Mouse (Mus musculus) hindbrain, embryonic 14.5 days (tissue): ENCODE data around the gene Gm960. TPM values are rescaled to one million over a fixed set of nuclear protein-coding genes. Genes with fewer than 3 reads are reported as not detected.
A peak's percentile ranks its signal among the peaks of the same experiment; 100 is the strongest.

ENCODE experiments used
- ATAC-seq: fragments of 200-750 bp; cut with Nextera tagmentation; 2 replicates; pipeline ENCODE4 v1.8.0; 2017; ENCODE audit warnings: moderate number of reproducible peaks, mild to moderate bottlenecking, moderate TSS enrichment, moderate library complexity; ENCODE audit not compliant: low FRiP score
- DNase-seq: peaks from one replicate; pipeline ENCODE4 v3.0.0-alpha.2; 2015; ENCODE audit warnings: low spot score
- H3K27ac ChIP-seq: fragments of 300-500 bp; sonication (generic); 2 replicates; pipeline ENCODE4 v1.5.1; 2014; ENCODE audit warnings: mild to moderate bottlenecking, moderate library complexity
- H3K27me3 ChIP-seq: fragments of 300-500 bp; sonication (generic); 2 replicates; pipeline ENCODE4 v1.6.1; 2014; ENCODE audit warnings: mild to moderate bottlenecking, low read length, mixed read lengths; ENCODE audit not compliant: control insufficient read depth, insufficient read depth
- H3K36me3 ChIP-seq: fragments of 300-500 bp; sonication (generic); replicated peaks from 2 replicates; pipeline ENCODE4 v1.6.1; 2014; ENCODE audit not compliant: control insufficient read depth, insufficient read depth
- H3K4me1 ChIP-seq: fragments of 300-500 bp; sonication (generic); replicated peaks from 2 replicates; pipeline ENCODE4 v1.6.1; 2014; ENCODE audit warnings: antibody characterized with exemption, low read length, mixed read lengths; ENCODE audit not compliant: control insufficient read depth, insufficient read depth
- H3K4me2 ChIP-seq: fragments of 300-500 bp; sonication (generic); replicated peaks from 2 replicates; pipeline ENCODE4 v1.6.1; 2014; ENCODE audit warnings: mild to moderate bottlenecking, moderate library complexity
- H3K4me3 ChIP-seq: fragments of 300-500 bp; sonication (generic); replicated peaks from 2 replicates; pipeline ENCODE4 v1.5.1; 2014; ENCODE audit warnings: mild to moderate bottlenecking, low read length
- H3K9ac ChIP-seq: fragments of 300-500 bp; sonication (generic); 2 replicates; pipeline ENCODE4 v1.6.1; 2014
- H3K9me3 ChIP-seq: fragments of 300-500 bp; sonication (generic); 2 replicates; pipeline ENCODE4 v1.6.1; 2016; ENCODE audit warnings: low read length; ENCODE audit not compliant: control insufficient read depth
- WGBS: fragments of 180-500 bp; shearing (Covaris S2); extraction: QIAGEN DNeasy Blood & Tissue Kit; methylation state at CpG from one replicate; pipeline ENCODE4 v1.1.7; 2014; 5-methylcytosine and 5-hydroxymethylcytosine counted together
- polyA plus RNA-seq: library from polyadenylated mRNA; unstranded; fragments of >200 nt; fragmentation: Nextera tagmentation; extraction: Ambion mirVana; gene quantifications from 2 replicates; pipeline ENCODE4 v1.2.1, GENCODE M21; 2014

Gene Gm960
- polyA plus RNA-seq, 1 experiment from 2014 or later: 6.3 TPM

DNA sequence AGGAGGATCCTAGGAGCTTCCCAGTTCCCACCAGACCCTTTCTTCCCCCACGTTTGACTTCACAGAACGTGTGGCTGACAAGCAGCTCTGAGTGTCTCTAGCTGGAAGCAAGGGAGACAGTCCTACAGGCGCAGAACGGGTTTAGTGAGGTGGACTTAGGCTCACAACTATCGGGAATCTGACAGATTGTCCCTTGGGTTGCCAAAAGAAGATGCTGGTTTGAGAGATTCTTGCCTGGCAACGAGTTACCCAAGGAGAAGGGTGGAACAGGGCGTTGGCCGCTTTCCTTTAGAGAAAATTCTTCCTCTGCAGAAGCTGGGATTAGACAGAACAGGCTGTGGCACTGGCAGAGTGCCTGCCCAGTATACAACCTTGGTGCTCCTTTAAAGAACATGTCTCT, 388 bp upstream of the Gm960 start:
- ATAC-seq (no peak), DNase-seq (no peak)
- H3K4me2 ChIP-seq: peak overlapping the region; percentile 58
- 36% methylated on average over 8 of the region's 8 CpGs for WGBS
- no peaks in the 10 kb centered on the region for H3K36me3 ChIP-seq
- no peak overlapping the region for H3K27ac ChIP-seq
- no peaks in the 10 kb centered on the region for H3K9me3 ChIP-seq
- H3K9ac ChIP-seq: peak overlapping the region; percentile 76
- peak overlapping the region; percentile 50 for H3K4me3 ChIP-seq
- peaks cover 8% of the 10 kb centered on the region; the same call in 1 of the 2 replicates for H3K27me3 ChIP-seq
- peaks cover 6% of the 10 kb centered on the region; the same call in 1 of the 2 replicates for H3K4me1 ChIP-seq

DNA sequence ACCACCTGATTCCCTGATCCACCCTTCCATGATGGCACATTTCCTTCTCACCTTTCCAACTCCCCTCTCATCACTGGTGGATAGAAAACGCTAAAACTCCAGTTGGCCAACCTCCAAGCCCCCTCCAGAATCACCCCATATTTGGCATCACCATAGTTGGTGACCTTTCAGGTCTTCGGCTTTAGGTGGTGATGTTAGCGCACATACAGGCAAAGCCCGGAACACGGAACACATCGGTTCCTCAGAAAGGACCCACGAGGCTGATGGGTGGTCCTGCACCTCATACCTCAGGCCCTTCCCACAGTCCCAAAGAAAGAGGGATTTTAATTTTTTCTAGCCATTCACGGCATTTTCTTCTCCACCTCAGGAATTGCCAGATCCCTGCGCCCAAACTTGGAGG, 747 bp downstream of the Gm960 start:
- ATAC-seq (no peak), DNase-seq (no peak)
- Histone ChIP-seq H3K9ac (peak overlapping the region; percentile 76), H3K4me2 (peak overlapping the region; percentile 58), H3K27ac (peak overlapping the region; percentile 80), H3K4me3 (peak overlapping the region; percentile 50), H3K36me3 (no peaks in the 10 kb centered on the region), H3K9me3 (no peaks in the 10 kb centered on the region), H3K27me3 (peaks cover 8% of the 10 kb centered on the region; the same call in 1 of the 2 replicates), H3K4me1 (peaks cover 6% of the 10 kb centered on the region; the same call in 1 of the 2 replicates)
- WGBS: 74% methylated on average over 9 of the region's 9 CpGs

DNA sequence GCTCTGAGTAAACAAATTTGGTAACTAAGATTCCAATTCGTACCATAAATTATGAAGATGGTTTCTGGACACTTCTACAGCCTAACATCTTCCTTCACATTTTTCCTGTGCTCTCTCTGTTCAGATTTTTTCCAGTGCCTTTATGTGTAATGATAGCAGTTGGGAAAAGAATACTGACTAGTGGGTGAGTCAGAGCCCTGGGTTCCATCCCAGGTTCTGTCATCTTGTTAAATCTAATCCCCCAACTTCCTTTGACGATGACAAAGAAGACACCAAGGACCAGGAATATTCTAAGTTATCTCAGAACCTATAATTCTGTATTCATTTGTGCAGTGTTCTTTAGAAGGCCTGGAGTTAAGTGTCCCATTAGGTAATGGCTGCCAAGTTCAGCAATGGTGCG, 1.3 kb downstream of the Gm960 start:
- Histone ChIP-seq H3K4me2 (no peak overlapping the region; the same call in 1 of the 2 replicates), H3K27me3 (peaks cover 8% of the 10 kb centered on the region; the same call in 1 of the 2 replicates), H3K9me3 (no peaks in the 10 kb centered on the region), H3K27ac (no peak overlapping the region), H3K4me1 (peaks cover 6% of the 10 kb centered on the region; the same call in 1 of the 2 replicates), H3K9ac (no peak overlapping the region), H3K4me3 (no peak overlapping the region), H3K36me3 (no peaks in the 10 kb centered on the region)
- DNase-seq (no peak), ATAC-seq (no peak)
- 92% methylated on average over 3 of the region's 3 CpGs for WGBS

DNA sequence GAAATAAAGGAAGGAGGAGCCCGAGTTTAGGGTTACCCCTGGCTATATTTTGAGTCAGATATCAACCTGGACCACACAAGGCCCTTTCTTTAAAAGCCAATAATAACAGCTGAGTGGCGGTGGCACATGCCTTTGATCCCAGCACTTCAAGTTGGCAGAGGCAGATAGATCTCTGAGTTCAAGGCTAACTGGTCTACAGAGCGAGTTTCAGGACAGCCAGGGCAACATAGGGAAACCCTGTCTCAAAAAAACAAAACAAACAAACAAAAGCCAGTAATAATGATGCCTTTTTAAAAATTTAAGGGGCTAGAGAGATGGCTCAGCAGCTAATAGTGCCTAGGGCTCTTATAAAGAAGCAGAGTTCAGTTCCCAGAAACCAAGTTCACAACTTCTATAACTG, 4.1 kb downstream of the Gm960 start:
- H3K9ac ChIP-seq: no peak overlapping the region
- WGBS: 74% methylated on average over 3 of the region's 3 CpGs
- ATAC-seq (no peak), DNase-seq (no peak)
- peaks cover under 1% of the 10 kb centered on the region; the same call in 1 of the 2 replicates for H3K27me3 ChIP-seq
- no peaks in the 10 kb centered on the region for H3K36me3 ChIP-seq
- H3K9me3 ChIP-seq: no peaks in the 10 kb centered on the region
- no peak overlapping the region for H3K4me3 ChIP-seq
- no peak overlapping the region for H3K4me2 ChIP-seq
- H3K27ac ChIP-seq: no peak overlapping the region
- peaks cover 6% of the 10 kb centered on the region; the same call in 1 of the 2 replicates for H3K4me1 ChIP-seq

DNA sequence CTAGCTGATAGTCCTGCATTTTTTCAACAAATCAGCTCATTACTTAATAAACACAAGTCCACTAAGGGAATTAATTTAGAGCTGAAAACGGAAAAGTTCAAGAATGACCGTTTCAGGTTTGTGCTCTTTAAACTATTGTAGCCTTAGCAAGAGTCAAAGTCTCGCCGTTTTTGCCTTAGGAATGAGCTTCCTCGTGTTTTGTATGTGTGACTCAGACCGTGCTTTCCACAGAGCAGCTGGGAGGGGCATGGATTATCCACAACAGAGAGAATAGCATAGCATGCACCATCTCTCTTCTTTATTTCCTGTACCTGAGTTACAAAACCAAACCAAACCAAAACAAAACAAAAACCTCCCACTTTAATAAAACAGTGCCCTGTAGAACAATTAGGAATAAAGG, 26.1 kb downstream of the Gm960 start:
- Histone ChIP-seq H3K4me2 (no peak overlapping the region), H3K9me3 (no peaks in the 10 kb centered on the region), H3K9ac (no peak overlapping the region), H3K27me3 (no peaks in the 10 kb centered on the region), H3K36me3 (no peaks in the 10 kb centered on the region), H3K4me3 (no peak overlapping the region), H3K4me1 (no peaks in the 10 kb centered on the region), H3K27ac (no peak overlapping the region)
- DNase-seq (no peak), ATAC-seq (no peak)
- WGBS: 50% methylated on average over 6 of the region's 6 CpGs

DNA sequence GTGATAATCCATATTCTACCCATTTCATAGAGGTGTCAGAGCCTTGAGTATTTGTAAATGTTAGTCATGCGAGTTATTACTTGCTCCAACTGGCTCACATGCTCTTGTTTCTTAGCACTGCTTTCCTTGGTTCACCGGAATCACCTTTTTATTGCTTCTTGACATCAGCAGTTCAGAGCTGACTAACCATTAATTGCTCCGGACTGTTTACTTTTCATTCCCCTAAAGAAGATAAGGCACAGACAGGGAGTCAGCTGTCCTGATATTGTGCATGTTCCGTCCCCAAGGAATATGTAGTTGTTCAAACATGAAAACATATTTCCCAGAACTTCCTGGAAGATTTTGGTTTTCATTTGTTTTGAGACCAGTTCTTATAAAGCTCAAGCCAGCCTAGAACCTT, 27.7 kb downstream of the Gm960 start:
- Histone ChIP-seq H3K4me1 (no peaks in the 10 kb centered on the region), H3K4me3 (no peak overlapping the region), H3K9me3 (no peaks in the 10 kb centered on the region), H3K9ac (no peak overlapping the region), H3K4me2 (no peak overlapping the region), H3K27ac (no peak overlapping the region), H3K36me3 (no peaks in the 10 kb centered on the region), H3K27me3 (no peaks in the 10 kb centered on the region)
- no peak for DNase-seq
- no peak for ATAC-seq
- WGBS: 92% methylated on average over 4 of the region's 4 CpGs

DNA sequence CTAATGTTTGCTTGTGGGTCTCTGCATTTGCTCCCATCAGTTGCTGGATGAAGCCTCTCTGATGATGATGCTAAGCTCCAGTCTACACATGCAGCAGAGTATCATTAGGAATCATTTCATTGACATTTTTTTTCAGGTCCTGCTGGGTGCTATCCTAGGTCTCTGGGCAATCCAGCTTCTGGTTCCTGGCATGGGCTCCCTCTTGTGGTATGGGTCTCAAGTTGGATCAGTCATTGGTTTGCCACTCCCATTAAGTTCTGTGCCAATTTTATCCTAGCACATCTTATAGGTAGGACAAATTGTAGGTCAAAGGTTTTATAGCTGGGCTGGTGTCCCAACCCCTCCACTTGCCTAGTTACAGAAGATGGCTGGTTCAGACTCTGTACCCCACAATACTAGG, 31.7 kb downstream of the Gm960 start:
- Histone ChIP-seq H3K9me3 (no peaks in the 10 kb centered on the region), H3K27me3 (no peaks in the 10 kb centered on the region), H3K36me3 (no peaks in the 10 kb centered on the region), H3K4me3 (no peak overlapping the region), H3K9ac (no peak overlapping the region), H3K27ac (no peak overlapping the region), H3K4me2 (no peak overlapping the region), H3K4me1 (no peaks in the 10 kb centered on the region)
- DNase-seq (no peak), ATAC-seq (no peak)

DNA sequence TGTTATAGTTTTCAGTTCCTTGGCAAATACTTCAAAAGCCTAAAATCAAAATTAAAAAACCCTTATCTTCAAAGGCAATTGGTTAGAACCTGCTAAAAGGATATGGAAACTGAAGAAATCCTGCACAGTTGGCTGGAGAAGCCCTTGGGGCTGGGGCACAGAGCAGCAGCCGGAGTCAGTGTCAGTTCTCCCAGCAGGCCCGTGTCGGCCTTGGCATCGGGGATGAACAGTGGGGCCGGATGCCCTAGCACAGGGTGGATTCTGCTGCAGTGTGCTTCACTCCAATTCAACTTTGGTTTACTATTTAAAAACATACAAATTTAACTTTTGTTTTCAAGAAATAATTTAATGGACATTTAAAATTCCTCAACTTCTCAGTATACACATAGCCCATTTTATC, 40.3 kb downstream of the Gm960 start:
- ATAC-seq (no peak), DNase-seq (no peak)
- Histone ChIP-seq H3K4me1 (no peaks in the 10 kb centered on the region), H3K27me3 (no peaks in the 10 kb centered on the region), H3K27ac (no peak overlapping the region), H3K36me3 (no peaks in the 10 kb centered on the region), H3K9ac (no peak overlapping the region), H3K4me3 (no peak overlapping the region), H3K9me3 (no peaks in the 10 kb centered on the region), H3K4me2 (no peak overlapping the region)
- 90% methylated on average over 5 of the region's 5 CpGs for WGBS

DNA sequence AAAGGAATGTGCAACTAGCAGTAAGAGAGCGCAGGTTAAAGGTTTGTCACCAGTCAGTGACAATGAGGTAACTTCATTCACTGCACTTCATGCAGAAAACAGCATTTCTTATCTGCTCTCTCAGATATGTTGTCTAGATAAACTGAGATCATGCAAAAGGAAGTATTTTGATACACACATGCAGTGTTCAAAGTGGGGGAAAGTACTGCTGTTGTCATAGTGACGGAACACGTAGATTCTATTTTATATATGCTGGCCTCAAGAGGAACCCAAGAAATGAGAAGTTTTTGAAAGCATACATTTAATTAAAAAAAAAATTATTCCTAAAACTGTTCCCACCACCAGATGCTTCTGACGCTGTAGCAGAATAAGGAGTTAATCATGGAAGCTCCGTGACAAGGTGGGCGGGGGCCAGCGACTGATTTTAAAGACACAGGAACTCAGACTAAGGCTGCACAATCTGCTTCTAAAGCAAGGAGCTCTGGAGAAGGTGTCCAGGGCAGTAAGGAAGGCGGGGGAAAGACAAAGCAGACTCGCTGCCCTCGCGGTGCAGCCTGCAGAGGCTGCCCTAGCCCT, 51.5 kb downstream of the Gm960 start:
- 71% methylated on average over 11 of the region's 11 CpGs for WGBS
- H3K4me2 ChIP-seq: no peak overlapping the region

DNA sequence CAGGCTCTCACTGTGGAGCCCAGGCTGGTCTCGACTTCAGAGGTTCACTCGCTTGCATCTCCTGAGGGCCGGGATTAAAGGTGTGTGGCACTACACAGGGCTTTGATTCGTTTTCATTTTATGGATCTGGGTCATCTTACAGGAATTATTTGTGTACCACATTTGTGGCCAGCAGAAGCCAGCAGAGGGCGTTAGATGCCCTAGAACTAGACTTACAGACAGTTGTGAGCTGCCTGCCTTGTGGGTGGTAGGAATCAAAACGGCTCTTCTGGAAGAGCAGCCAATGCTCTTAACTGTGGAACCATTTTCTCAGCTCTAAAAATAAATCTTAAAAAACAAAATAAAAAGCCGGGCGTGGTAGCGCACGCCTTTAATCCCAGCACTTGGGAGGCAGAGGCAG, 54.2 kb downstream of the Gm960 start:
- Histone ChIP-seq H3K36me3 (no peaks in the 10 kb centered on the region), H3K27ac (no peak overlapping the region), H3K9me3 (no peaks in the 10 kb centered on the region), H3K9ac (no peak overlapping the region), H3K27me3 (no peaks in the 10 kb centered on the region), H3K4me3 (no peak overlapping the region), H3K4me2 (no peak overlapping the region), H3K4me1 (no peaks in the 10 kb centered on the region)
- DNase-seq (peak; percentile 59), ATAC-seq (no peak)
- WGBS: 44% methylated on average over 10 of the region's 10 CpGs

More for the DNA sequence above, 51.5 kb downstream of the Gm960 start:
- H3K4me3 ChIP-seq: no peak overlapping the region
- H3K9ac ChIP-seq: no peak overlapping the region
- H3K4me1 ChIP-seq: no peaks in the 10 kb centered on the region
- no peaks in the 10 kb centered on the region for H3K36me3 ChIP-seq
- ATAC-seq (no peak), DNase-seq (no peak)
- no peaks in the 10 kb centered on the region for H3K27me3 ChIP-seq
- no peaks in the 10 kb centered on the region for H3K9me3 ChIP-seq
- no peak overlapping the region for H3K27ac ChIP-seq
